Mouse (Mus musculus): ENCODE results near the gene Plpp6. TPM values are rescaled to one million over a fixed set of nuclear protein-coding genes. Genes with fewer than 3 reads are reported as not detected.

Gene Plpp6
- total RNA-seq, 1 experiment: 2.0 TPM

- Histone ChIP-seq H3K4me1 (ENCODE audit: control insufficient read depth in 2 of 2, insufficient read depth in 2 of 2, low read length in 2 of 2, poor library complexity in 1 of 2) (peaks cover 0 to 4% of the 10 kb centered on the region in 2 experiments; a peak in 1 of 4 replicates), H3K36me3 (ENCODE audit: control insufficient read depth, insufficient read depth, low read length, poor library complexity, severe bottlenecking) (no peaks in the 10 kb centered on the region; the same call in 1 of the 2 replicates), H3K4me3 (ENCODE audit: insufficient read depth in 1 of 2, low read depth in 1 of 2, low read length in 2 of 2, poor library complexity in 1 of 2, severe bottlenecking in 1 of 2) (peak overlapping the region; percentile 87 to 93), H3K9me3 (ENCODE audit: control insufficient read depth, insufficient read depth, low read depth, low read length) (no peaks in the 10 kb centered on the region), H3K27ac (ENCODE audit: insufficient read depth, low read depth, low read length, poor library complexity, severe bottlenecking) (no peak overlapping the region), H3K9ac (ENCODE audit: insufficient read depth, low read depth, low read length, poor library complexity, severe bottlenecking) (peak overlapping the region; percentile 82; the same call in 1 of the 2 replicates)
- in situ Hi-C loops (cut with MboI; ENCODE audit: low sequenced_read_pairs in 2 of 2, unreplicated experiment in 2 of 2): no loop called here
- DNase-seq (ENCODE audit: low read depth, low spot score): no peak
- no peak for TF ChIP-seq ZC3H11A (IDR thresholded peaks at IDR 0.05; ENCODE audit: borderline replicate concordance, low read depth, low read length)
- no peak for TF ChIP-seq CHD2 (IDR thresholded peaks at IDR 0.05; ENCODE audit: low read depth, low read length)
- TF ChIP-seq ZNF384 (IDR thresholded peaks at IDR 0.05; ENCODE audit: low read depth, low read length): no peak
- no peak for TF ChIP-seq MAFK (IDR thresholded peaks at IDR 0.05; ENCODE audit: insufficient read depth, low read depth, low read length)
- TF ChIP-seq HCFC1 (IDR thresholded peaks at IDR 0.05; ENCODE audit: borderline replicate concordance, insufficient read depth, low read length): no peak
These were observed 25.8 kb downstream of the Plpp6 start for GRCm38 (mm10) chr19:28989515-28989914.

GRCm38 (mm10) chr19:28990194-28990589 lies 26.4 kb downstream of the Plpp6 start, which contains the start of gene Cdc37l1:
Gene Cdc37l1 (plus strand): TSS chr19:28990352.
- H3K4me1 ChIP-seq (ENCODE audit: control insufficient read depth in 2 of 2, insufficient read depth in 2 of 2, low read length in 2 of 2, poor library complexity in 1 of 2): peaks cover 0 to 4% of the 10 kb centered on the region in 2 experiments; a peak in 1 of 4 replicates
- H3K27ac ChIP-seq (ENCODE audit: insufficient read depth, low read depth, low read length, poor library complexity, severe bottlenecking): peak within 1 kb of the TSS; percentile 51
- peaks cover 2% of the 10 kb centered on the region for H3K36me3 ChIP-seq (ENCODE audit: control insufficient read depth, insufficient read depth, low read length, poor library complexity, severe bottlenecking)
- peak; percentile 88 for DNase-seq (ENCODE audit: low read depth, low spot score)
- TF ChIP-seq CHD2 (IDR thresholded peaks at IDR 0.05; ENCODE audit: low read depth, low read length): no peak
- no peak for TF ChIP-seq ZNF384 (IDR thresholded peaks at IDR 0.05; ENCODE audit: low read depth, low read length)
- no peak for TF ChIP-seq MAFK (IDR thresholded peaks at IDR 0.05; ENCODE audit: insufficient read depth, low read depth, low read length)
- TF ChIP-seq ZC3H11A (IDR thresholded peaks at IDR 0.05; ENCODE audit: borderline replicate concordance, low read depth, low read length): no peak
- TF ChIP-seq HCFC1 (IDR thresholded peaks at IDR 0.05; ENCODE audit: borderline replicate concordance, insufficient read depth, low read length): no peak
- no peaks in the 10 kb centered on the region for H3K9me3 ChIP-seq (ENCODE audit: control insufficient read depth, insufficient read depth, low read depth, low read length)
- H3K9ac ChIP-seq (ENCODE audit: insufficient read depth, low read depth, low read length, poor library complexity, severe bottlenecking): peak within 1 kb of the TSS; percentile 94
- in situ Hi-C loops (cut with MboI; ENCODE audit: low sequenced_read_pairs in 2 of 2, unreplicated experiment in 2 of 2): no loop called here
- H3K4me3 ChIP-seq (ENCODE audit: insufficient read depth in 1 of 2, low read depth in 1 of 2, low read length in 2 of 2, poor library complexity in 1 of 2, severe bottlenecking in 1 of 2): peak within 1 kb of the TSS; percentile 87 to 93

GRCm38 (mm10) chr19:28990590-28991221 lies 27.0 kb downstream of the Plpp6 start:
- DNase-seq (ENCODE audit: low read depth, low spot score): no peak
- TF ChIP-seq CHD2 (IDR thresholded peaks at IDR 0.05; ENCODE audit: low read depth, low read length) (no peak), ZC3H11A (IDR thresholded peaks at IDR 0.05; ENCODE audit: borderline replicate concordance, low read depth, low read length) (no peak), MAFK (IDR thresholded peaks at IDR 0.05; ENCODE audit: insufficient read depth, low read depth, low read length) (no peak), HCFC1 (IDR thresholded peaks at IDR 0.05; ENCODE audit: borderline replicate concordance, insufficient read depth, low read length) (no peak), ZNF384 (IDR thresholded peaks at IDR 0.05; ENCODE audit: low read depth, low read length) (no peak)
- no peaks in the 10 kb centered on the region for H3K9me3 ChIP-seq (ENCODE audit: control insufficient read depth, insufficient read depth, low read depth, low read length)
- H3K9ac ChIP-seq (ENCODE audit: insufficient read depth, low read depth, low read length, poor library complexity, severe bottlenecking): peak overlapping the region; percentile 94
- H3K4me1 ChIP-seq (ENCODE audit: control insufficient read depth in 2 of 2, insufficient read depth in 2 of 2, low read length in 2 of 2, poor library complexity in 1 of 2): peaks cover 0 to 4% of the 10 kb centered on the region in 2 experiments; a peak in 1 of 4 replicates
- peaks cover 6% of the 10 kb centered on the region for H3K36me3 ChIP-seq (ENCODE audit: control insufficient read depth, insufficient read depth, low read length, poor library complexity, severe bottlenecking)
- H3K27ac ChIP-seq (ENCODE audit: insufficient read depth, low read depth, low read length, poor library complexity, severe bottlenecking): peak overlapping the region; percentile 51
- in situ Hi-C loops (cut with MboI; ENCODE audit: low sequenced_read_pairs in 2 of 2, unreplicated experiment in 2 of 2): no loop called here
- H3K4me3 ChIP-seq (ENCODE audit: insufficient read depth in 1 of 2, low read depth in 1 of 2, low read length in 2 of 2, poor library complexity in 1 of 2, severe bottlenecking in 1 of 2): peak overlapping the region; percentile 87 to 93

GRCm38 (mm10) chr19:28991391-28991790 lies 27.6 kb downstream of the Plpp6 start:
- DNase-seq (ENCODE audit: low read depth, low spot score): no peak
- in situ Hi-C loops (cut with MboI; ENCODE audit: low sequenced_read_pairs in 2 of 2, unreplicated experiment in 2 of 2): no loop called here
- Histone ChIP-seq H3K27ac (ENCODE audit: insufficient read depth, low read depth, low read length, poor library complexity, severe bottlenecking) (no peak overlapping the region), H3K36me3 (ENCODE audit: control insufficient read depth, insufficient read depth, low read length, poor library complexity, severe bottlenecking) (peaks cover 8% of the 10 kb centered on the region), H3K9ac (ENCODE audit: insufficient read depth, low read depth, low read length, poor library complexity, severe bottlenecking) (no peak overlapping the region; the same call in 1 of the 2 replicates), H3K9me3 (ENCODE audit: control insufficient read depth, insufficient read depth, low read depth, low read length) (no peaks in the 10 kb centered on the region), H3K4me1 (ENCODE audit: control insufficient read depth in 2 of 2, insufficient read depth in 2 of 2, low read length in 2 of 2, poor library complexity in 1 of 2) (peaks cover 0 to 4% of the 10 kb centered on the region in 2 experiments; a peak in 1 of 4 replicates), H3K4me3 (ENCODE audit: insufficient read depth in 1 of 2, low read depth in 1 of 2, low read length in 2 of 2, poor library complexity in 1 of 2, severe bottlenecking in 1 of 2) (peak overlapping the region; percentile 87 to 93)
- TF ChIP-seq MAFK (IDR thresholded peaks at IDR 0.05; ENCODE audit: insufficient read depth, low read depth, low read length) (no peak), ZC3H11A (IDR thresholded peaks at IDR 0.05; ENCODE audit: borderline replicate concordance, low read depth, low read length) (no peak), CHD2 (IDR thresholded peaks at IDR 0.05; ENCODE audit: low read depth, low read length) (no peak), ZNF384 (IDR thresholded peaks at IDR 0.05; ENCODE audit: low read depth, low read length) (no peak), HCFC1 (IDR thresholded peaks at IDR 0.05; ENCODE audit: borderline replicate concordance, insufficient read depth, low read length) (no peak)

Measured in ES-E14 (cell line).